Mouse (Mus musculus) erythroblast, embryonic 14.5 days (primary cell): ENCODE measurements around the gene Kcnmb2.

Experiments used
- GATA1 ChIP-seq: IDR thresholded peaks from 2 replicates; pipeline ENCODE4 v1.6.1; 2012; ENCODE audit warnings: low read length, inconsistent platforms, mixed read lengths
- TAL1 ChIP-seq: IDR thresholded peaks from 3 replicates; pipeline ENCODE4 v1.6.1; 2012; ENCODE audit warnings: low read length, inconsistent platforms, mixed read lengths

DNA sequence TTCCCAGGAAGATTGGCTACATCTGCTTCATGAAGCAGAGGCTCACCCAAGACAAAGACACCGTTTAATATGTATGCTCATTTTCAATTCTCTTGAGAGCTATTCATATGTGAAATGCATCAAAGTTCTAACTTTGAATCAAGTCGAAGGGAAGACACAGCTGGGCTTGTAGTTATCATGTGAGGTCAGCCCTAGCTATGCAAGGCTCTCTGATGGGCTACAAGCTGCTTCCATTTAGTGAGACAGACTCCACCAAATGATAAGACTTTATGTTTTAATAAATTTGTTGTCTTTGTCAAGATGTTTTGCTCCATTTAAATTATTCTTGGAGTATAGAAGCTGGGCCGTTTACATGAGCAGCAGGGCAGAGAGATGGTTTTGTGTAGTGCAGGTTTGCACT lies 58.9 kb downstream of the Kcnmb2 start:
- no peak for TF ChIP-seq GATA1
- no peak for TF ChIP-seq TAL1
